Mouse (Mus musculus) C2C12 (cell line): ENCODE measurements around the gene Enpp3. TPM values are rescaled to one million over a fixed set of nuclear protein-coding genes. Genes with fewer than 3 reads are reported as not detected.

Source experiments
- H3K27me3 ChIP-seq: one replicate; pipeline ENCODE4 v1.6.1; 2011; ENCODE audit not compliant: control insufficient read depth, insufficient read depth, insufficient read length
- H3K36me3 ChIP-seq: one replicate; pipeline ENCODE4 v1.6.1; 2011; ENCODE audit not compliant: control insufficient read depth, insufficient read depth
- H3K4me3 ChIP-seq: one replicate; pipeline ENCODE4 v1.5.1; 2011; ENCODE audit warnings: mild to moderate bottlenecking, control low read depth; ENCODE audit not compliant: poor library complexity, insufficient read depth, severe bottlenecking
- H3K79me2 ChIP-seq: one replicate; pipeline ENCODE4 v1.6.1; 2011; ENCODE audit not compliant: control insufficient read depth, insufficient read depth
- H3K79me3 ChIP-seq: one replicate; pipeline ENCODE4 v1.6.1; 2011; ENCODE audit warnings: low read depth, control low read depth
- H3ac ChIP-seq: one replicate; pipeline ENCODE3; 2011; ENCODE audit warnings: low read depth; ENCODE audit not compliant: control insufficient read depth, insufficient read length
- CEBPB ChIP-seq: IDR thresholded peaks from one replicate; pipeline ENCODE4 v1.6.1; 2011; ENCODE audit warnings: low read depth, mild to moderate bottlenecking, control low read depth, moderate library complexity
- CTCF ChIP-seq: IDR thresholded peaks from one replicate; pipeline ENCODE4 v1.5.1; 2011; ENCODE audit not compliant: control insufficient read depth, insufficient read depth, insufficient read length
- FOSL1 ChIP-seq: IDR thresholded peaks from one replicate; pipeline ENCODE4 v1.8.0; 2011; ENCODE audit warnings: mild to moderate bottlenecking, low read length; ENCODE audit not compliant: poor library complexity, insufficient read depth, severe bottlenecking
- MAX ChIP-seq: IDR thresholded peaks from one replicate; pipeline ENCODE4 v1.6.1; 2011; ENCODE audit warnings: mild to moderate bottlenecking, control low read depth
- MYOD1 ChIP-seq: IDR thresholded peaks from one replicate; pipeline ENCODE4 v1.6.1; 2011; ENCODE audit warnings: low read depth; ENCODE audit not compliant: control insufficient read depth, insufficient read length
- MYOG ChIP-seq: IDR thresholded peaks from one replicate; pipeline ENCODE4 v1.6.1; 2011; ENCODE audit not compliant: control insufficient read depth, insufficient read length; ENCODE audit errors: extremely low read depth
- USF1 ChIP-seq: IDR thresholded peaks from one replicate; pipeline ENCODE4 v1.6.1; 2011; ENCODE audit warnings: low read depth, mild to moderate bottlenecking, control low read depth, moderate library complexity
- polyA plus RNA-seq: library from polyadenylated mRNA; unstranded; fragments of >200 nt; fragmentation: generic; extraction: Trizol; gene quantifications from one replicate; pipeline ENCODE4 v1.2.1, GENCODE M21; 2012; ENCODE audit warnings: missing spikeins

Gene Enpp3
- polyA plus RNA-seq, 1 experiment = 1.4 TPM

GRCm38 (mm10) chr10:24825456-24826081 is 17.1 kb downstream of the Enpp3 start:
- no peaks in the 10 kb centered on the region for H3K36me3 ChIP-seq
- H3K27me3 ChIP-seq = no peaks in the 10 kb centered on the region
- H3ac ChIP-seq = no peak overlapping the region
- H3K79me3 ChIP-seq = no peaks in the 10 kb centered on the region
- no peak for TF ChIP-seq CTCF
- no peak for TF ChIP-seq MAX
- TF ChIP-seq MYOG = no peak
- TF ChIP-seq FOSL1 = no peak
- TF ChIP-seq CEBPB = no peak
- no peak for TF ChIP-seq USF1
- TF ChIP-seq MYOD1 = no peak
- no peaks in the 10 kb centered on the region for H3K79me2 ChIP-seq
- no peak overlapping the region for H3K4me3 ChIP-seq

GRCm38 (mm10) chr10:24824621-24825020 is 18.0 kb downstream of the Enpp3 start:
- TF ChIP-seq FOSL1 (no peak), CTCF (no peak), MYOD1 (no peak), USF1 (no peak), MYOG (no peak), MAX (no peak), CEBPB (no peak)
- Histone ChIP-seq H3K27me3 (no peaks in the 10 kb centered on the region), H3K36me3 (no peaks in the 10 kb centered on the region), H3K4me3 (no peak overlapping the region), H3K79me3 (no peaks in the 10 kb centered on the region), H3ac (no peak overlapping the region), H3K79me2 (no peaks in the 10 kb centered on the region)

- TF ChIP-seq MYOD1 (no peak), CTCF (no peak), MAX (no peak), CEBPB (no peak), USF1 (no peak), MYOG (no peak), FOSL1 (no peak)
Observed at GRCm38 (mm10) chr10:24823697-24824535, 18.7 kb downstream of the Enpp3 start.

GRCm38 (mm10) chr10:24823265-24823664 is 19.4 kb downstream of the Enpp3 start:
- TF ChIP-seq FOSL1 = no peak
- TF ChIP-seq MYOG = no peak
- TF ChIP-seq MAX = no peak
- no peak for TF ChIP-seq MYOD1
- TF ChIP-seq USF1 = no peak
- no peak for TF ChIP-seq CEBPB
- no peak for TF ChIP-seq CTCF
- Histone ChIP-seq H3K79me2 (no peaks in the 10 kb centered on the region), H3ac (no peak overlapping the region), H3K27me3 (no peaks in the 10 kb centered on the region), H3K4me3 (no peak overlapping the region), H3K36me3 (no peaks in the 10 kb centered on the region), H3K79me3 (no peaks in the 10 kb centered on the region)

More at GRCm38 (mm10) chr10:24823697-24824535, 18.7 kb downstream of the Enpp3 start:
- Histone ChIP-seq H3K27me3 (no peaks in the 10 kb centered on the region), H3K79me3 (no peaks in the 10 kb centered on the region), H3K79me2 (no peaks in the 10 kb centered on the region), H3K4me3 (no peak overlapping the region), H3ac (no peak overlapping the region), H3K36me3 (no peaks in the 10 kb centered on the region)

- Histone ChIP-seq H3K79me3 (no peaks in the 10 kb centered on the region), H3K79me2 (no peaks in the 10 kb centered on the region), H3K27me3 (no peaks in the 10 kb centered on the region), H3K4me3 (no peak overlapping the region), H3K36me3 (no peaks in the 10 kb centered on the region), H3ac (no peak overlapping the region)
- no peak for TF ChIP-seq MAX
- no peak for TF ChIP-seq CTCF
- TF ChIP-seq USF1 = no peak
- TF ChIP-seq MYOG = no peak
- no peak for TF ChIP-seq MYOD1
- TF ChIP-seq CEBPB = no peak
- no peak for TF ChIP-seq FOSL1
Observed at GRCm38 (mm10) chr10:24822842-24823241, 19.8 kb downstream of the Enpp3 start.
